Mouse (Mus musculus) heart, embryonic 16.5 days (tissue): ENCODE data around the gene Adck2. TPM values are rescaled to one million over a fixed set of nuclear protein-coding genes. Genes with fewer than 3 reads are reported as not detected.

ENCODE experiments used
- ATAC-seq: fragments of 200-750 bp; cut with Nextera tagmentation; replicated peaks from 2 replicates; pipeline ENCODE4 v1.8.0; 2017; ENCODE audit warnings: moderate number of reproducible peaks; ENCODE audit not compliant: insufficient read depth, low FRiP score; ENCODE audit errors: extremely low read depth
- H3K27ac ChIP-seq: fragments of 300-500 bp; sonication (generic); 2 replicates; pipeline ENCODE4 v1.5.1; 2014; ENCODE audit warnings: mild to moderate bottlenecking, low read length, control low read depth, moderate library complexity
- H3K27me3 ChIP-seq: fragments of 300-500 bp; sonication (generic); 2 replicates; pipeline ENCODE4 v1.6.1; 2014; ENCODE audit warnings: low read length, mixed read lengths; ENCODE audit not compliant: control insufficient read depth, insufficient read depth
- H3K36me3 ChIP-seq: fragments of 300-500 bp; sonication (generic); 2 replicates; pipeline ENCODE4 v1.6.1; 2014; ENCODE audit not compliant: control insufficient read depth, insufficient read depth
- H3K4me1 ChIP-seq: fragments of 300-500 bp; sonication (generic); 2 replicates; pipeline ENCODE4 v1.6.1; 2014; ENCODE audit warnings: low read length, mixed read lengths; ENCODE audit not compliant: control insufficient read depth, insufficient read depth
- H3K4me2 ChIP-seq: fragments of 300-500 bp; sonication (generic); 2 replicates; pipeline ENCODE4 v1.6.1; 2014; ENCODE audit warnings: low read depth, mild to moderate bottlenecking, control low read depth, low read length
- H3K4me3 ChIP-seq: fragments of 300-500 bp; sonication (generic); 2 replicates; pipeline ENCODE4 v1.5.1; 2014; ENCODE audit warnings: mild to moderate bottlenecking, control low read depth, low read length
- H3K9ac ChIP-seq: fragments of 300-500 bp; sonication (generic); 2 replicates; pipeline ENCODE4 v1.6.1; 2014; ENCODE audit warnings: low read length, control low read depth
- H3K9me3 ChIP-seq: fragments of 300-500 bp; sonication (generic); replicated peaks from 2 replicates; pipeline ENCODE4 v1.6.1; 2016; ENCODE audit warnings: low read length; ENCODE audit not compliant: control insufficient read depth
- WGBS: fragments of 180-500 bp; shearing (Covaris S2); extraction: QIAGEN DNeasy Blood & Tissue Kit; methylation state at CpG from one replicate; pipeline ENCODE4 v1.1.7; 2014; 5-methylcytosine and 5-hydroxymethylcytosine counted together
- polyA plus RNA-seq: library from polyadenylated mRNA; unstranded; fragments of >200 nt; fragmentation: Nextera tagmentation; extraction: Ambion mirVana; gene quantifications from 2 replicates; pipeline ENCODE4 v1.2.1, GENCODE M21; 2015

The Adck2 gene
- polyA plus RNA-seq, 1 experiment from 2014 or later: 19.3 TPM

- Histone ChIP-seq H3K4me1 (peaks cover 41% of the 10 kb centered on the region), H3K27ac (peak overlapping the region; percentile 47), H3K4me3 (peak overlapping the region; percentile 24; the same call in 1 of the 2 replicates), H3K36me3 (no peaks in the 10 kb centered on the region), H3K4me2 (peak overlapping the region; percentile 35; the same call in 1 of the 2 replicates), H3K27me3 (no peaks in the 10 kb centered on the region), H3K9ac (no peak overlapping the region), H3K9me3 (no peaks in the 10 kb centered on the region)
- WGBS: 20% methylated on average over 7 of the region's 7 CpGs
- ATAC-seq: peak; percentile 53
Observed at GRCm38 (mm10) chr6:39539679-39540155, 34.0 kb upstream of the Adck2 start.

DNA sequence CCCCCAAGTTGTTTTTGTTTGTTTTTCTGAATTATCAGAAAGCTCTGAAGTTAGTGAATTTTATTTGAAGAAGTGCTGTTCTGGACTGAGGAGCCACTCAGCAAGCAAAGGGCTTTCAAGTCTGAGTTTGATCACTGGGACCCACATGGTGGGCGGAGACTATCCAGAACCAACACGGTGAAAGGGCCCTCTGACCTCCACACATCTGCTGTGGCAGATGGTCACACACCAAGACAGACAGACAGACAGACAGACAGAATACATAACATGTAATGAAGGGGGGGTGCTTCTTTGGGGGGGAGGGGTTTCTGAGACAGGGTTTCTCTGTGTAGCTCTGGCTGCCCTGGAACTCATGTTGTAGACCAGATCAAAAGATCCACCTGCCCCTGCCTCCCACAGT is 33.1 kb upstream of the Adck2 start:
- no peak overlapping the region; the same call in 1 of the 2 replicates for H3K4me2 ChIP-seq
- H3K4me1 ChIP-seq: peaks cover 41% of the 10 kb centered on the region
- no peaks in the 10 kb centered on the region for H3K27me3 ChIP-seq
- no peaks in the 10 kb centered on the region for H3K9me3 ChIP-seq
- no peak overlapping the region for H3K9ac ChIP-seq
- WGBS: 44% methylated on average over 2 of the region's 2 CpGs
- peak overlapping the region; percentile 47 for H3K27ac ChIP-seq
- H3K4me3 ChIP-seq: no peak overlapping the region
- no peaks in the 10 kb centered on the region for H3K36me3 ChIP-seq
- no peak for ATAC-seq

DNA sequence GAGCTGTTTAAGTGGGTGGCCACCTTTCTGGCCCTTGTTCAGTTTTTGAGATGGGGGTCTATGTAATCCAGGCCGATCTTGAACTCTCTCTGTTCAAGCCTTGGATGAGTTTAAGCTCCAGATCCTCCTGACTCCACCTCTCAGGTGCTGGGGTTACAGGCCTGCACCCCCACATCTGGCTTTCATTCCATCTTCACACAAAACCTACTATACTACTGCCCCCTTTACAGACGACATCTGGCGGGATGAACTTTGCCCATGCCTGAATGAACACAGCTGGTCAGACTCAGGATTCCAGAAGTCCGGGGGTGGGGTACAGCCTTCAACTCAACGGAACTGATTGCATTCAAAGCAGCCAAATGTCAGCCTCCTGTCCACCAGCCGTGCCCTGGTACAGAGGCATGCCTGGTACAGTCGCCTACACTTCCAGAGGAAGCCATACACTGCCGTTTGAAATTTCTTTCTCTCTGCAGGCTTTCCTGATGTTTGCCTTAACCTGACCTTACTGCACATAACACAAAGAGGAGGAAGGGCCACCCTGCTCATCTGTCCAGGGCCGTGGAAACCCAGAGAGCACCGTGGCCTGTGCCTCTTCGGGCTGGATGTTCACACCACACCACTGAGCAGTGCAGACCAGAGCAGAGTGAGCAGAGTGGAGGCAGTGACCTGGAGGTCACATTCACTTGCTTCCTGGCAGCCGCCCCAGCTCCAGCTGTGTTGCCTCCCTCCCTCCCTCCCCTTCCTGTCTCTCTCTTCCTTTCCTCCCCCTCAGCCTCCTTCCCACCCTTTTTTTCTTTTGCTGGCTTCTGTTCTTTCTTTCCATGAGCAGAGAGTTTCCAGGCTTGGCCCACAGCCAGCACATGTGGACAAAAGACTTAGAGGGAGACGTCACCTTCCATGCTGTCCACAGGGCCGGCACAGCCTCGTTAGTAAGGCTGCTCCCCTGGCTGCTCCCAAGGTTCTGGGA is 30.8 kb upstream of the Adck2 start:
- H3K4me3 ChIP-seq: no peak overlapping the region
- no peaks in the 10 kb centered on the region for H3K36me3 ChIP-seq
- H3K4me1 ChIP-seq: peaks cover 41% of the 10 kb centered on the region
- H3K27ac ChIP-seq: peak overlapping the region; percentile 82
- WGBS: 23% methylated on average over 15 of the region's 15 CpGs
- H3K27me3 ChIP-seq: no peaks in the 10 kb centered on the region
- peak overlapping the region; percentile 8 for H3K4me2 ChIP-seq
- ATAC-seq: peak; percentile 85
- peak overlapping the region; percentile 36 for H3K9ac ChIP-seq
- no peaks in the 10 kb centered on the region for H3K9me3 ChIP-seq

DNA sequence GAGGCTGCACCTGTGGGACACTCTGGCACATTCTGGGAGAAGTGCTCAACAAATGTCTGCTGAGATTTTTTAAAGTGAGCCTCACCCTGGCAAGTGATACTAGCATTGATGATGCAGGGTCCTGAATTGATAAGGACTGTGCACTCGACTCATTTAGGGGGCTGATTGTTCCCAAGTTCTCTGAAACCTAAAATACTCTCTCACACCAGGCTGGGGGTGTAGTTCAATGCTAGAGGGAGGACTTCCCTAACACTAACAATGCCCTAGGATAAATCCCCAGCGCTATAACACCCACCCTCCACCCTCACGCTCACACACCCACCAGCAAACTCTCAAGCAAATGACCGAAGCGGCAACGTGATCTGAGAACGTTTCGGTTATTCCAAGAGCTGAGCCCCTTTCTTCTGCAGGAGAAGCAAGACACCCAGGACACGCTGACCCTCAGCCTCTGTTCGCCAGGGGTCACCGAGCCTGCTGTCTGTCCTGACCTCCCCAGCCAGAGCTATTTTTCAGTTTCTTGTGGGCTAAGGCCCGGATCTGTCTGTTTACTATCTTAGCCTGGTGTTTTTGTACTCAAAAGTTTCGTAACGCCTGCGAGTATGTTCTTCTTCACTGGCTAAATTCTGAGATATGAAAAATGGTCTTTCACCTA is 29.8 kb upstream of the Adck2 start:
- Histone ChIP-seq H3K27ac (peak overlapping the region; percentile 82), H3K4me3 (no peak overlapping the region), H3K36me3 (no peaks in the 10 kb centered on the region), H3K9me3 (no peaks in the 10 kb centered on the region), H3K27me3 (no peaks in the 10 kb centered on the region), H3K4me1 (peaks cover 41% of the 10 kb centered on the region), H3K4me2 (no peak overlapping the region), H3K9ac (peak overlapping the region; percentile 36)
- no peak for ATAC-seq
- WGBS: 61% methylated on average over 15 of the region's 15 CpGs

GRCm38 (mm10) chr6:39545474-39545873 is 28.2 kb upstream of the Adck2 start:
- H3K27ac ChIP-seq: no peak overlapping the region
- no peaks in the 10 kb centered on the region for H3K36me3 ChIP-seq
- WGBS: 83% methylated on average over 7 of the region's 7 CpGs
- no peak for ATAC-seq
- no peaks in the 10 kb centered on the region for H3K27me3 ChIP-seq
- H3K4me3 ChIP-seq: no peak overlapping the region
- H3K9me3 ChIP-seq: no peaks in the 10 kb centered on the region
- no peak overlapping the region for H3K9ac ChIP-seq
- no peak overlapping the region for H3K4me2 ChIP-seq
- peaks cover 26% of the 10 kb centered on the region for H3K4me1 ChIP-seq

DNA sequence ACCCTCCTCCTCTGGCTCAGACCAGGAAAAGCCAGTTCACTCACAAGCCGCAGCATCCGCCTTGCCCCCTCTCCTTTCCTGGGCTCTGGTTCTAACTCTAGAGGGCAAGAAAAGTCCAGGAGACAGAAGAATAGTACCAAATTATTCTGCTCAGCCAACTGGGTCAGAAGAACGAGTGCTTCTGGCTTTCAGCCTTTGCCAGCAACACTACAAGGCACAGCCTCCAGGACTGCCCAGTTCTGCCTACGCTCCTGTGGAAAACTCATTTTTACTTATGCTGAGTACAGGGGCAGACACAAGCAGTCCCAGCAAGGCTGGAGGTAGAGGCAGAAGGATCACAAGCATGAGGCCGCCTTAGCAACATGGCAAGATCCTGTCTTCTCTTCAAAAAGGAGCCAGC is 25.6 kb upstream of the Adck2 start:
- no peak overlapping the region for H3K4me3 ChIP-seq
- H3K9me3 ChIP-seq: no peaks in the 10 kb centered on the region
- H3K36me3 ChIP-seq: no peaks in the 10 kb centered on the region
- H3K4me2 ChIP-seq: no peak overlapping the region
- no peak overlapping the region for H3K9ac ChIP-seq
- no peaks in the 10 kb centered on the region for H3K27me3 ChIP-seq
- WGBS: 82% methylated on average over 5 of the region's 5 CpGs
- H3K4me1 ChIP-seq: peaks cover 18% of the 10 kb centered on the region
- H3K27ac ChIP-seq: no peak overlapping the region; the same call in 1 of the 2 replicates
- no peak for ATAC-seq

DNA sequence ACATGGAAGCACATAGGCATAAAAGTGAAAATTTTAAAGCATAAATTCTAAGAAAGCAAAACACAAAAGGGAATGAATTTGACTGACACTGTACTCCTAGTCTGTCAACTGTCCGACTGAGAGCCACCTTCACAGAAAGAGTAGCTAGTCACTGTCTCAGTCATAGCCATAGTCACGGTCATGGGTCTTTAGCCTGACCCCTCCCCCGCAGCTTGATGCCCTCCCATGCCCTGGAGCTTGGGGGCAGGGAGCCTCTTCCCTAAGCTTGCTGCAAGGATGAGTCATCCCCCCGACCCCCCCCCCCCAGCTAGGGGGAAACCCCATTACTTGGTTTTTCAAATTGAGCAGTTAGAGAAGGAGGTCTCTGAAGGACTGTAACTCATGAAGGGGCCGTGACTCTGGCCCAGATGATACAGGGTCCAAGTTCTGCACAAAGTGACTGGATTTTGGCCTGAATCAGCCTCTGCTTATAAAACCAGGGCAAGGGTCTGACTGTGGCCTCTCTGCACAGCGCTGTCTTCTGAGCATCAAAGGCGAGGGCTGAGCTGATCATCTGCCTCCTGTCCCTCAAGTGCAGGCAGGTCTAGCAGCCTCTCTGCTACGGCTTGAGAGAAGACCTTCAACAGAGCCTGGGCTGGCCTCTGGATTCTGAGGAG is 21.6 kb upstream of the Adck2 start:
- no peak overlapping the region for H3K9ac ChIP-seq
- no peaks in the 10 kb centered on the region; the same call in 1 of the 2 replicates for H3K27me3 ChIP-seq
- no peak overlapping the region for H3K4me3 ChIP-seq
- ATAC-seq: no peak
- no peak overlapping the region; the same call in 1 of the 2 replicates for H3K27ac ChIP-seq
- no peak overlapping the region for H3K4me2 ChIP-seq
- H3K36me3 ChIP-seq: no peaks in the 10 kb centered on the region
- H3K4me1 ChIP-seq: peaks cover 15% of the 10 kb centered on the region
- no peaks in the 10 kb centered on the region for H3K9me3 ChIP-seq
- 56% methylated on average over 8 of the region's 8 CpGs for WGBS

GRCm38 (mm10) chr6:39554888-39555647 is 18.6 kb upstream of the Adck2 start:
- ATAC-seq: no peak
- Histone ChIP-seq H3K27ac (peak overlapping the region; percentile 60; the same call in 1 of the 2 replicates), H3K9ac (peak overlapping the region; percentile 38; the same call in 1 of the 2 replicates), H3K4me3 (peak overlapping the region; percentile 6), H3K4me1 (peaks cover 18% of the 10 kb centered on the region), H3K27me3 (no peaks in the 10 kb centered on the region; the same call in 1 of the 2 replicates), H3K36me3 (no peaks in the 10 kb centered on the region), H3K4me2 (peak overlapping the region; percentile 69), H3K9me3 (no peaks in the 10 kb centered on the region)
- 54% methylated on average over 12 of the region's 12 CpGs for WGBS
